Mouse (Mus musculus) gastrocnemius, postnatal 36 days (tissue): ENCODE results near the gene Fscn3. TPM values are rescaled to one million over a fixed set of nuclear protein-coding genes. Genes with fewer than 3 reads are reported as not detected.
A peak's percentile ranks its signal among the peaks of the same experiment; 100 is the strongest.

Source experiments
- DNase-seq, 2 experiments: peaks; one replicate each; pipeline ENCODE4 v3.0.0; 2022
- intact Hi-C: fragments of 180-260 bp; cut with DNase I; formaldehyde crosslinking; loops from one replicate; pipeline ENCODE4 v1.15.1; 2025
- long read RNA-seq, 2 experiments: library from polyadenylated mRNA; stranded (forward); transcript quantifications; one replicate each; pipeline ENCODE4 v2.0.0; 2021
- total RNA-seq, 2 experiments: library from RNA; stranded (reverse); gene quantifications; 2 replicates each; pipeline ENCODE4 v1.2.3; 2021

Fscn3 gene
- total RNA-seq, result not detected
- long read RNA-seq, experiment 1, result 0 reads
- long read RNA-seq, experiment 2, result 0 reads

DNA sequence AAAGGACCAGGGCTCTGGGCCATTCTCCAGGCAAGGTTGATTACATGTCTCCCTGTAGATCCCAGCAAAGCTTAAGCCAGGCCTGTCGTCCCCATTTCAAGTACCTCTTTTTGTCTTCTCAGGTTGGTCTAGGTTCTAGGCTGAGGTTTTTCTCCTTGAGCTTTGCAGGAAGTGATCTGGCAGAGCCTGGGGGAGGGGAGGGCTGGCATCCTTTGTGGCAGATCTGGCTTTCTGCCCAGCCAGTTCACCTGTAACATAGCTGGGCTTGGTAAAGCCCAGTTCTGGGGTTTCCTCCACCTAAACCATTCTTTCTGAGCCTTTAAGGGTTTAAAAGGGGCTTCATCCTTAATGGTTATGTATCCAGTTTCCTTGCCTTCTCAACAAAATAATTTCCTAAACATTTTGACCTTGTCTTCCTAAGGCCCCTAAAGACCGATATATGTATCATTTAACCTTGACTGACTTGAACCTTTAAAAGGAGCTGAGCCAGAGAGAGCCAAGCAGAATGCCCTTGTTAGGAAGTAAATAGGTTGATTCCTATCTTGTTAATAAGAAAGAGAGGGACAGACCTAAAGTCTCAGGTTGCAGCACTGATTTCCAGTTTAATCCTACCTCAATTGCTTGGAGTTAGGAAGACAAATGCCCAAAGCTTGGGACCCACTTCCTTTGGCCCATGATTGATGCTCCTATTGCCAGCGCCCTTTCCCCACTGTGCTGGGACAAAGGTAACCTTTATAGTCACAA, at the start of gene Fscn3:
Fscn3 (plus strand) TSS at position 694 of the 744 bp plus-strand sequence.
- DNase-seq, result no peak
- intact Hi-C loops, result no loop called here

DNA sequence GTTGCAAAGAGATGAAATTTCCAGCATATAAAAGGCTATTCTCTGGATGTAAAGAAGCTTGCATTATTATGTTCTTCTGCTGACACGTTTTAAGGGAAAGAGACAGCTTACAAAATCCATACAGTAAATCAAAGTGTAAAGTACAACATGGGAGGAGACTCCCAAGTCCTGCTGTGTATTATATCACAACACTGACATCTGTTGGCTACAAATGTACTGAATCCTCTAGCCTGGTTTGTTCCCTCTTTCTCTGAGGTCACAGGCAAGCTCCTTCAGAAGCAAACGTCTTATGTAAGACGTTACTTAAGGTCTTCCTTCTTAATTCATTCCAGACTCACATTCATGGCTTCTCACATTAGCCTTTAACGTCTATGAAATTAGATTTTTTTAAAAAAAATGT, 45.6 kb upstream of the Fscn3 start:
- DNase-seq, result no peak
- intact Hi-C loops, result no loop called here

DNA sequence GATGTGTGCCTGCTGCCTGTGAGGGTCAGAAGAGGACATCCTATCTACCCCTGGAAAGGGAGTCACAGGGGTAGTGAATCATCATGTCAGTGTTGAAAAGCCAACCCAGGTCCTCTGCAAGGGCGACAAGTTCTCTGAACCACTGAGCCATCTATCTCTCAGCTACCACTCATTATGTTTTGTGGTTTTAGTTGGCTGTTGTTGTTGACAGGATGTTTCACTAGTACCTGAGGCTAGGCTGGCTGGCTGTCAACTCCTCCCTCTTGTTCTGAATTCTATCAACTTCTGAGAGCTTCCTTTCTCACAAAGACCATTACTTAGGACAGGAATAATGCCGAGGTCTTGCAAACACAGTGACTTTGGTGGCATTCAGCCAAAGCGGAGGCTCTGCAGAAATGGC, 42.4 kb upstream of the Fscn3 start:
- intact Hi-C loops, result no loop called here
- no peak for DNase-seq

DNA sequence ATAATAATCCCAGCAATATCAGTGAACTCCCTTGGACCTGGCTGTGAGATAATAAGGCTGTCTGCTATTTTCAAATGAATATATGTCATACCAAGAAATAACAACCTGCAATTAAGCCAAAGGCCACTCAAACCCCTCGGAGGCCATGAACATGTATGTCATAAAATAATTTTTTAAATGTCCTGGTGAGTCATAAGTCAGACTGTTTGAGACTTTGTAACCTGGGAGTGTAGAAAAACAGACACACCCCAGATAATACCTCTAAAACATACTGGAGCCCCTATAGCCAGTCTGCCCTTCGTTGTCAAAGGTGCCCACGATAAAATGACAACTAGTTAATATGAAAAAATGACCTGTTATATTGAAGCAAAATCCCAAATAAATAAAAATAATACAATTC, 38.6 kb upstream of the Fscn3 start:
- intact Hi-C loops, result no loop called here
- DNase-seq, result no peak

DNA sequence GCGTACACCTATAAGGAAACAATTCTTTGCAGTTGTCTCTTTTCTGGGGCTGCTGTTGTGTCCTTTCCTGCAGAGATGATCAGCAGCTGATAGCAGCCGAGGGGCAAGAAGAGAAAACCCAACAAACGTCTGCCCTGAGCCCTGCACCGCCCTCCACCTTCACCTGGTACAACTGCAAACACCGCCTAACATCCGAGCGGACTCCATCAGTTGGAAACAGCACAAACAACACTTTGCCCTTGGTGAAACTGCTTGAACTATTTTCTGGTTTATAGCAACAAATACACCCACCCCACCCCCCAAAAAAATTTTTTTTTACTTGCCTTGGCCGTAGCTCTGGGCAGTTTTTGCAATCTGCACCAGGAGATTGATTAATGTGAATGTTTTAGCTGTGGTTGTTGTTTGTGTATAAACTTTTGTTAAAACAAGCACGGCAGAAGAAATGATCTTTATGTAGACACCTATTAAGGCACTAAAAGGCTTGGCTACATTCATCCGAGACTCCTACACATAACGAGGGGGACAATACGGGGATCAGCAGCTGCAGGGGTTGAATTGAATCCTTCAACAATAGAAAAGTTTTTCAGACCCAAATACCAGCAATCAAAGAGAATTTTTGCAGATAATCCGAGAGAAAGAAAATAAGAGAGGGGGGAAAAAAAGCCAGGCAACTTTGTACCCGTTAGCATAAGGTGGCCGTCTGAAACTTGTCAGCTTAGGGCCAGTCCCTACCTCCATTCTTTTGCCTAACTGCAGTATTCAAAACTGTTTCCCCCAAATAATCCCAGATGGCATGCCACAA, 31.3 kb upstream of the Fscn3 start:
- DNase-seq, result no peak
- intact Hi-C loops, result no loop called here

DNA sequence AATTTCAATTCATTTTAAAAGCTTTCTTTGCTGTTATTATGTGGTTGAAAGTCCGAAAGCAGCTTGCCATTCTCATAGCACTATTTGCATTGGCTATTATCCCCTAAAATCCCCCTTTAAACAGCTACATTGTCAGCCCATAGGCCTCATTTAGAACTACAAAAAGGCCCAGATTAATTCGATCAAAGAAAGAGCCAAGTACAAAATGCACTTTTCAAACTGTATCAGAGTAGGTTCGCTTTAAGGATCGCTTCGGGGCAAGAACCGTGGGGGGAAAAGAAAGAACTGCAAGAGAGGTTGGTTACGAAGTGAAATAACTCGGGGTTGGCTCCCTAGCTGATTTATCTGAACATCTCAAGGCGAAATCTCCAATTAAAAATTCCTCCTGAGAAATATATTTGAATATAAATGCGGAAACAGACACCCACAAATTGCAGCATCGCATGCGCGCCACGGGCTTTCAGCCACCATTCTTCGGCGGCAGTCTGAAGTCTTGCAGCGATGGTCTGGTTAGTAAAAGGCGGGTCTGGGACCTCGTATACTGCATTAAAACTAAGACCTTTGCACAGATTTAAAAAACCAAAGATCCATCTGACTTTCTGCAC, 30.6 kb upstream of the Fscn3 start:
- intact Hi-C loops, result no loop called here
- no peak for DNase-seq

DNA sequence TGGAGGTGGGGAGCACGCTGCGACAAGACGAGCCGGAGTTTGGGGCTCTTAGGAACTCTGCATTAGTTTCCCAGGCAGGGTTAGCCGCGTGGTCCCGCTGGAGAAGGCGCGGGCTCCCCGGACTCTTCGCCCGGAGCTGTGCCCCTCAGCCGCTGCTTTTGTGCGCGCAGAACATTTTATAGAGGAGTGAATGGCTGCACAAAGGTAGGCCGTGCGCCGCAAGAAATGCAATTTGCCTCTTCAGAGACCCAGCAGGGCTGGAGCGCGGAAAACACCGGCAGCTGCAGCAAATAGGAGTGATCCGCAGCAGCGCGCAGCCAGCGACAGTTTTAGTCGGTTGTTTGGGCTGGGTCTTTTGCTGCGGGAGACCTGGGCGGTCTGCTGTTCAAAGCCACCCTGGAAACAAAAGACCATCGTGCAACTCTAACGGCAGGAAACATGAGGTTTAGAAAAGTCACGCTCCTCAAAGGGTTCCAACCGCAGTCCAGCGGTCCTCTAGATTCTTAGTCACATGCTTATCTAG, 29.8 kb upstream of the Fscn3 start, which contains the start of gene Zfp800:
Zfp800 (minus strand) TSS at position 325 of the 523 bp plus-strand sequence.
- intact Hi-C loops, result no loop called here
- DNase-seq, result no peak

DNA sequence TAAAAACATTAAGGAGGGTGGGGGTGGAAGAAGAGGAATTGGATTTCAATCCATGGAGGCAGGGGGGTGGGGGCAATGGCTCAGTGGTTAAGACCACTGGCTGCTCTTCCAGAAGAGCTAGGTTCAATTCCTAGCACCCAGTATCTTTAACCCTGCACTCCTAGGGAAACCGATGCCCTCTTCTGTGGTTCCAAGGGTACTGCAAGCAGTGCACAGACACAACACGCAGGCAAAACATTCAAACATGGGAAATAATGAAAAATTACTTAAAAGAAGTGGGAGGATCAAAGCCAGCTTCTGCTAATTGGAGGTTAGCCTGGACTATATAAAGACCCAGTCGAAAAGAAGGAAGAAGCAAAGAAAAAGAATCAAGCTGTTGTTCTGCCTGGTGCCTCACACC, 28.9 kb upstream of the Fscn3 start:
- intact Hi-C loops, result no loop called here
- DNase-seq, result no peak

DNA sequence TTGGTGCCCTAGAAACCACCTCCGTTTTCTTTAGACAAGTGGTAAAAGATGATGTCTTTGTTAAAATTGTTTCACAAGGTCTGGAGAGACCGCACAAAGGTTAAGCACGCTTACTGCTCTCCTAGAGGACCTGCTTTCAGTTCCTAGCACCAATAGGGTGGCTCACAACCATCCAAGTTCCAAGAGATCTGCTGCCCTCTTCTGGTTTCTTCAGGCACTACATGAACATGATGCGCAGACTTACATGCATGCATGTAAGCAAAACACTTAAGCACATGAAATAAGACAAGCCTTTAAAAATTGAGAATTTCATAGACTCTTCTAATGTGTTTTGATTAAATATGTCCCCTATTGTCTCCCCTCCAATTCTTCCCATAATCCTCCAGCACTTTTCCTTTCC, 27.8 kb upstream of the Fscn3 start:
- DNase-seq, result no peak
- intact Hi-C loops, result no loop called here

DNA sequence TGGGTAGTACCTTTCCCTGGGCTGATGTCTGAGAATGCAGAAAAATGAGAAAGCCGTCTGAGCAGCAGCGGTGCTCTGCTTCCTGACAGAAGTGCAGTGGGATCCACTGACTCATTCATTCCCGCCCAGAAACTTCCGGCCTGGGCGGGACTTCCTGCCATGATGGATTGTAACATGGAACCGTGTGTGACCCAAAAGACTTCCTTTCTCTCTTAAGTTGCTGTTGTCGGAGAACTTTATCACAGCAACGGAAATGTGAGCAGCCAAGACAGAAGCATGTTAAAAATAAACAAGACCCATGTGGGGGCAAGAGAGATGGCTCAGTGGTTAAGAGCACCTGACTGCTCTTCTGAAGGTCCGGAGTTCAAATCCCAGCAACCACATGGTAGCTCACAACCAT, 17.5 kb upstream of the Fscn3 start:
- DNase-seq, result no peak
- intact Hi-C loops, result no loop called here

DNA sequence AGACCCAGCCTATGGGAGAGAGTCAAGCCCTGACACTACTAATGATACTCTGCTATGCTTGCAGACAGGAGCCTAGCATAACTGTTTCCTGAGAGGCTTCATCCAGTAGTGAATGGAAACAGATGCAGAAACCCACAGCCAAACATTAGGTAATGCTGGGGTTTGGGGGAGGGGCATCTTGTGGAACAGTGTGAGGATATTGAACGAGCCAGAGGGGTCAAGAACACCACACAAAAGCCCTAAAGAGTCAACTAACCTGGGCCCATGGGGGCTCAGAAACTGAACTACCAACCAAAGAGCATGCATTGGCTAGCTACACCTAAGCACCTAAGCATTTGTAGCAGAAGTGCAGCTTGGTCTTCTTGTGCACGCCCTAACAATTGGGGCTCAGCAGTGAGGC, 16.4 kb upstream of the Fscn3 start:
- intact Hi-C loops, result no loop called here

DNA sequence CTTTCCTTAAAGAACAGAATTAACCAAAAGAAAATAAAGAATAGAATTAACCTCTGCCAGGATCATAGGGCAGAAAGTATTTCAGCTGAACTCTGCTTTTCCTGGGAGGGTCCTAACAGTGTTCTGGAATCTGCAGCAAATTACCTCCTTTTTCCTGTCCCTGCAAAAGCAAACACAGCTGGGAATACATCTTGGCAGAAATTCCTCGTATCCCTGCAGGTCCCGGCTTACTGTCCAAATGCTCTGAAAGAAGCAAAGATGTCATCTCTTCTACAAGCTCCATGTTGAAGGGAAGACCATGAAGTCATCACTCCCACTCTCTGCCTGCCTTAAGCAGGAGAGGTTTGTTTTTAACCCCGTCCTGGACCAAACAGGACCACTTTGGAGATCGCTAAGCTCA, 10.6 kb upstream of the Fscn3 start:
- DNase-seq, result no peak
- intact Hi-C loops, result no loop called here

More for the DNA sequence above, 16.4 kb upstream of the Fscn3 start:
- no peak for DNase-seq

DNA sequence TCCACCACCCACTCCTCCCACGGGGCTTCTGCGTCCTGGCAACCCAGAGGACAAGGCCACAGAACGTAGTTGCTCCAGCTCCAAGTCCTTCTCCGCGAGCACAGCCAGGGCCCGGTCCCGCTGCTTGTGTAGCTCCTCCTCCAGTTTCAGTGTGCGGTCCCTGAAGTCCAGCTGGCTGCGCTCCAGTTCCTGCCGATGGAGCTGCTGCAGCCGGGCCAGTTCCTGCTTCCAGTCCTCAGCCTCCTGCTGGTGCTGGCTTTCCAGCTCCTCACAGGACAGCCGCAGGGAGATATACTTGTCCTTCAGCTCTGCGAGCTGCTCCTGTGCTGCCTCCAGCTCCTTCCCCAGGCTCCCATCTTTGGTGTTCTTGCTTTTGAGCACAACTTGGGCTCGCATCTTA, 9.1 kb upstream of the Fscn3 start:
- intact Hi-C loops, result no loop called here
- peak; percentile 81 to 88 for DNase-seq

DNA sequence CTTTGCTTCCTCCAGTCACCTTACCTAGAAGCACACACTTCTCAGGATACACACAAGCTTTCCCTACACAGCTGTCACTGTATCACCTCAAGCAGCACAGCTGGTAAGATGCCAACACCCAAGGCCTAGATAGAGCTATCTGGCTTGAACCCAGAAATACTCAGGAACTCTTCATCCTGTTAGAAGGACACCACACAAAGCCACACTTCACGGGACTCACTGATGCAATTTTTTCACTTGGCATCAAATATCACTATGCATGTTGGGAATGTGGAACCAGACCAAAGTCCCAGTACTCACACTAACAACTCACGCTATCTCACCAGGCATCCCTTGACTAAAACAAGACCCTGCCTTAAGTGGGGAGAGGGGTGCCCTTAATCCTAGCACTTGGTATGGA, 7.9 kb upstream of the Fscn3 start:
- no peak for DNase-seq
- intact Hi-C loops, result loop anchor here (5.0 kb wide), 2 partner anchors 58 to 157 kb away; partner anchors contain the start of gene Snd1

DNA sequence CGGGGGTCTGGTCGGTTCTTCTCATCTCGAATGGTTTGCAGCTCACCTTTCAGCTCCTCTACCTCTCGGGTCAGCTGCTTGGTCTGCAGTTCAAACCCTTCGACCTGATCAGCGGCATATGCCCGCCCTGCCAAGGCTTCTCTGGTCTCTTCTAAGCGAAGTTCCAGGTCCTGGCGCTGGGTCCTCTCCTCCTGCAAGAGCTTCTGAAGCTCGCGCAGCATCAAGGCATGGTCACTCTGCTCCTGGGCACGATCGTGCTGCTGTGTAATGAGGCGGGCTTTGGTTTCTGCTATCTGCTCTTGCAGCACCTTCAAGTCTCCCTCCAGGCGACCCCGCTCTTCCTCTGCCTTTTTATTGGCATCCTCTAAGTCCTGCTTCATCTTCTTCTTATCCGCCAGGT, 7.2 kb upstream of the Fscn3 start:
- intact Hi-C loops, result loop anchor here (5.0 kb wide), 2 partner anchors 57 to 158 kb away; partner anchors contain the start of gene Snd1
- no peak for DNase-seq

DNA sequence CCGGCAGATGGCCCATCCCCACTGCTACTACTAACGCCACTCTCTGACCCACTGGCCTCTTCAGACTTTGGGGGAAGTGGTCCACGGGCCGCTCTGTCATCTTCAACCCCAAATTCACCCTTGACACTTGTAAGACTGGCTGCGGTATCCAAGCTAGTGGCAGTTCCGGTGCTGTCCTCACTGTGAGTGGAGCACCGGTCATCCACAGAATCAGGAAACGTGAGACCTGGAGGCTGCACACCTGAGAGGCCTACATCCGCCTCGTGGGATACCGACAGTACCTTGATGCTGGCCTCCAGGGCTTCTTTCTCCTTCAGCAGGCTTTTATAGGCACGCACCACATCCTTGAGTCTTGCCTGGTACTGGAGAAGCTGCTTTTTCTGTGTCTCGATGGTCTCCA, 6.7 kb upstream of the Fscn3 start:
- intact Hi-C loops, result loop anchor here (5.0 kb wide), 2 partner anchors 56 to 159 kb away; partner anchors contain the start of gene Snd1
- no peak for DNase-seq

DNA sequence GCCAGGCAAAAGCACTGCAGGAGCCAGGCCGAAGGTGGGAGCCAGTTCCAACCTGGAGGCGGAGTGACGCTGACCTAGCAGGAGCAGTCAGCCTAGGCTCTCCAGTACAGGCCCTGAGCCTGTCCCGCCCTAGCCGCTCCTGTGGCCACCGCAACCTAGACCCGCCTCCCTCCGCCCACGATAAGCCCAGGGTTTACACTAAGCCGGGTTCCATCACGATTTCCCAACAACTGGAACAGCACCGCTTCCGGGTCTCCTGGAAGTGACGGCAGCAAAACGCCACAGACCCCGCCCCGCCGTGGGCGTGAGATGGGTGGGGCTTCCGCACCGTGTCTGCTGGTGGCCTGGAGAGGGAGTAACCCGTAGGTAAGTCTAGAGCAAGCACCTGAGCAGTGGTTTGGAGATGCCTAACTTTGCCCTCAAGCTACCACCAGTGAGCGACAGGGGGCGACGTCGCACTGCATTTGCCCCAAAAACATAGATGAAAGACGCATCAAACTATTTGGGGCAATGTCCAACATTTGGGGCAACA, 6.1 kb upstream of the Fscn3 start:
- DNase-seq, result peak; percentile 95
- intact Hi-C loops, result loop anchor here (5.0 kb wide), 2 partner anchors 56 to 159 kb away; partner anchors contain the start of gene Snd1

DNA sequence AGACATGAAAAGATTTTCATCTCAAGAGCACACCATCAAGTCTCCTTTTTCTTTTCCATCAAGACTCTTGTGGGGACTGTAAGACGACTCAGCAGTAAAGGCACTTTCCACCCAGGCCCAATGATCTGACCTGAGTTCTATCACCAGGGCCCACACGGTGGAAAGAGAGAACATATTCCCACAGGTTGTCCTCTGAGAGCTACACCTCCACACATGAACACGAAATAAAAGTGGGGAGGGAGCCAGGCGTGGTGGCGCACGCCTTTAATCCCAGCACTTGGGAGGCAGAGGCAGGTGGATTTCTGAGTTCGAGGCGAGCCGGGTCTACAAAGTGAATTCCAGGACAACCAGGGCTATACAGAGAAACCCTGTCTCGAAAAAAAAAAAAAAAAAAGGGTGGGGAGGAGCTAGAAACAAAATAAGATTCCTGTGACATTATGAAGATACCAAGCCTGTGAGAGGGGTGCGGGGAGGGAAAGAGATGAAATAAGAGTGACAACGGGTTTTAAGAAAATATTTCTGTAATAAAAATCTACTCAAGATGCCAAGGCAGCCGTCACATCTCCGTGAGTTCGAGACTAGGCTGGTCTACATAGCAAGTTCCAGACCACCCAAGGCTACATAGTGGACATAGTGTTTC, 4.8 kb upstream of the Fscn3 start:
- DNase-seq, result no peak
- intact Hi-C loops, result loop anchor here (5.0 kb wide), 2 partner anchors 55 to 160 kb away; partner anchors contain the start of gene Snd1

DNA sequence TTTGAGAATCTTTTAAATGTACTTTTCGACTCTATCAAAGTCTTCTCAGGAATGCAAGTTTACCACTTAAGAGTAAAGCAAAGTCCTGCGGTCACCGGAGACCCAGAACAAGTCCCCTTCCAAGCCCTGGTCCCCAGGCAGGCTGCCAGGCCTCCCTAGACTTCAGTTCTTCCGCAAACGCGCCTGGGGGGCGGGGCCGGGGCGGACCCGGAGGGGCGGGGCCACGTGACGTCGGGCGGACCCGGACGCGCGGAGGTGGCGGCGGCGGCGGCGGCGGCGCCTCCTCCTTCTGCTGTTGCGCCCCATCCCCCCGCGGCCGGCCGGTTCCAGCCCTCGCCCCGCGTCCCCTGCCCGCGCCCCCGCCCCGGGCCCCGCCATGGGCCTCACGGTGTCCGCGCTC, 4.3 kb upstream of the Fscn3 start, which contains the start of gene Arf5:
Arf5 (plus strand) TSS at position 248 of the 400 bp plus-strand sequence.
- intact Hi-C loops, result loop anchor here (5.0 kb wide), 2 partner anchors 54 to 161 kb away; partner anchors contain the start of gene Snd1
- DNase-seq, result peak; percentile 94 to 96
